Mouse (Mus musculus): ENCODE measurements at regions not wholly inside any gene's neighbourhood (a gene's known extent, or its start where the extent isn't known, plus 50 kb on each side); places are given as distances from the start of the nearest gene placed in this dataset.

DNA sequence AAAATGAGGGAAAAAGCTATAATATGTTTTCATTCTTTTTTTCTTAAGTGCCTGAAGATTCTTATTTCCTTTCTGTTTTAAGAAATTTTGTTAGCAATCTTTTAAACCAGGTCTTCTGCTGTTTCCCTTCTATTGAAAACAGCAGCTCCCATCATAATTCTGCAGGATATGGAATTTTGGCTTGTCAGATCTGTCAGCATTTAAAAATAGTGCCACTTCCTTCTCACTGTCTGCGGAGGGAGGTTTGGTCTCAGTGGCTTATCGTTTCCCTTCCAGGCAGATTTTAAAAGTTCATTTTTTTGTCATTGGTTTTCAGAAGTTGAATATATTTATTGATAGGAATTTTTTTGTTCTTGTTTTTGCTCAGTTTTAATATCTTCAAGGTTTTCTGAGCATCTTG lies 776.1 kb upstream of the Marcks start:
- TF ChIP-seq CTCF (IDR thresholded peaks at IDR 0.05; ENCODE audit: low read depth) (no peak), EP300 (IDR thresholded peaks at IDR 0.05; ENCODE audit: low read depth) (no peak)
